Mouse (Mus musculus) hindbrain, embryonic 11.5 days (tissue): ENCODE results near the gene Grn. TPM values are rescaled to one million over a fixed set of nuclear protein-coding genes. Genes with fewer than 3 reads are reported as not detected.

Experiments
- ATAC-seq: fragments of 200-750 bp; cut with Nextera tagmentation; 2 replicates; pipeline ENCODE4 v1.8.0; 2017; ENCODE audit warnings: mild to moderate bottlenecking, moderate TSS enrichment, moderate library complexity; ENCODE audit not compliant: low FRiP score
- DNase-seq: peaks from one replicate; pipeline ENCODE4 v3.0.0-alpha.2; 2015; ENCODE audit warnings: low spot score
- H3K27ac ChIP-seq: fragments of 300-500 bp; sonication (generic); 2 replicates; pipeline ENCODE4 v1.5.1; 2014; ENCODE audit warnings: mild to moderate bottlenecking, low read depth, low read length
- H3K27me3 ChIP-seq: fragments of 300-500 bp; sonication (generic); 2 replicates; pipeline ENCODE4 v1.6.1; 2014; ENCODE audit warnings: mild to moderate bottlenecking, low read length, moderate library complexity, mixed read lengths; ENCODE audit not compliant: control insufficient read depth, insufficient read depth
- H3K36me3 ChIP-seq: fragments of 300-500 bp; sonication (generic); 2 replicates; pipeline ENCODE4 v1.6.1; 2014; ENCODE audit warnings: mild to moderate bottlenecking, low read length, moderate library complexity, mixed read lengths; ENCODE audit not compliant: control insufficient read depth, insufficient read depth
- H3K4me1 ChIP-seq: fragments of 300-500 bp; sonication (generic); replicated peaks from 2 replicates; pipeline ENCODE4 v1.6.1; 2014; ENCODE audit warnings: low read length, mixed read lengths; ENCODE audit not compliant: control insufficient read depth, insufficient read depth
- H3K4me2 ChIP-seq: fragments of 300-500 bp; sonication (generic); replicated peaks from 2 replicates; pipeline ENCODE4 v1.6.1; 2014; ENCODE audit warnings: mild to moderate bottlenecking, low read depth, low read length
- H3K4me3 ChIP-seq: fragments of 300-500 bp; sonication (generic); 2 replicates; pipeline ENCODE4 v1.5.1; 2014; ENCODE audit warnings: low read depth, low read length
- H3K9ac ChIP-seq: fragments of 300-500 bp; sonication (generic); 2 replicates; pipeline ENCODE4 v1.6.1; 2014; ENCODE audit warnings: low read depth, low read length
- H3K9me3 ChIP-seq: fragments of 300-500 bp; sonication (generic); 2 replicates; pipeline ENCODE4 v1.6.1; 2016; ENCODE audit warnings: low read length; ENCODE audit not compliant: control insufficient read depth
- WGBS: fragments of 180-500 bp; shearing (Covaris S2); extraction: QIAGEN DNeasy Blood & Tissue Kit; methylation state at CpG from one replicate; pipeline ENCODE4 v1.1.7; 2014; 5-methylcytosine and 5-hydroxymethylcytosine counted together
- polyA plus RNA-seq: library from polyadenylated mRNA; unstranded; fragments of >200 nt; fragmentation: Nextera tagmentation; extraction: Ambion mirVana; gene quantifications from 2 replicates; pipeline ENCODE4 v1.2.1, GENCODE M21; 2014

Grn gene
- polyA plus RNA-seq, 1 experiment from 2014 or later, result 47.2 TPM

GRCm38 (mm10) chr11:102405544-102406285 lies 24.4 kb upstream of the Grn start:
- no peak for DNase-seq
- Histone ChIP-seq H3K27ac (no peak overlapping the region), H3K4me1 (peaks cover 12% of the 10 kb centered on the region), H3K4me3 (0 out of 2 replicates have a peak overlapping the region, but pooled peaks have one; percentile 78), H3K4me2 (peak overlapping the region; percentile 83), H3K36me3 (peaks cover 3% of the 10 kb centered on the region; the same call in 1 of the 2 replicates), H3K9me3 (no peaks in the 10 kb centered on the region), H3K9ac (peak overlapping the region; percentile 85; the same call in 1 of the 2 replicates), H3K27me3 (no peaks in the 10 kb centered on the region)
- 85% methylated on average over 11 of the region's 11 CpGs for WGBS
- no peak for ATAC-seq

- ATAC-seq (no peak), DNase-seq (no peak)
- WGBS, result 15% methylated on average over 3 of the region's 3 CpGs
- Histone ChIP-seq H3K9ac (peak overlapping the region; percentile 85), H3K27ac (peak overlapping the region; percentile 82; the same call in 1 of the 2 replicates), H3K36me3 (peaks cover 3% of the 10 kb centered on the region; the same call in 1 of the 2 replicates), H3K4me1 (peaks cover 12% of the 10 kb centered on the region), H3K4me3 (peak overlapping the region; percentile 78), H3K27me3 (no peaks in the 10 kb centered on the region), H3K9me3 (no peaks in the 10 kb centered on the region), H3K4me2 (peak overlapping the region; percentile 83)
Observed at GRCm38 (mm10) chr11:102406401-102406800, 23.7 kb upstream of the Grn start.

GRCm38 (mm10) chr11:102406900-102407833 lies 22.9 kb upstream of the Grn start:
- ATAC-seq (peak; percentile 73), DNase-seq (peak; percentile 95)
- Histone ChIP-seq H3K27me3 (no peaks in the 10 kb centered on the region), H3K4me3 (peak overlapping the region; percentile 78), H3K9me3 (no peaks in the 10 kb centered on the region), H3K4me2 (peak overlapping the region; percentile 83), H3K4me1 (peaks cover 12% of the 10 kb centered on the region), H3K36me3 (peaks cover 3% of the 10 kb centered on the region; the same call in 1 of the 2 replicates), H3K27ac (peak overlapping the region; percentile 82), H3K9ac (peak overlapping the region; percentile 85)
- under 1% methylated on average over 55 of the region's 85 CpGs for WGBS

GRCm38 (mm10) chr11:102407834-102408215 lies 22.3 kb upstream of the Grn start, which contains the start of gene Slc25a39:
Gene Slc25a39 (minus strand): TSS chr11:102407946.
- Histone ChIP-seq H3K4me2 (peak within 1 kb of the TSS; percentile 83), H3K4me3 (peak within 1 kb of the TSS; percentile 78), H3K9ac (peak within 1 kb of the TSS; percentile 85), H3K27ac (peak within 1 kb of the TSS; percentile 82), H3K9me3 (no peaks in the 10 kb centered on the region), H3K27me3 (no peaks in the 10 kb centered on the region), H3K36me3 (peaks cover 3% of the 10 kb centered on the region; the same call in 1 of the 2 replicates), H3K4me1 (peaks cover 12% of the 10 kb centered on the region)
- ATAC-seq (peak; percentile 4; the same call in 1 of the 2 replicates), DNase-seq (no peak)
- 2% methylated on average over 19 of the region's 19 CpGs for WGBS

GRCm38 (mm10) chr11:102408344-102408876 lies 21.7 kb upstream of the Grn start:
- H3K27me3 ChIP-seq, result no peaks in the 10 kb centered on the region
- 0% methylated on average over 32 of the region's 32 CpGs for WGBS
- DNase-seq, result peak; percentile 98
- H3K36me3 ChIP-seq, result no peaks in the 10 kb centered on the region
- peak; percentile 88 for ATAC-seq
- peaks cover 12% of the 10 kb centered on the region for H3K4me1 ChIP-seq
- H3K4me3 ChIP-seq, result peak overlapping the region; percentile 78
- peak overlapping the region; percentile 82 for H3K27ac ChIP-seq
- no peaks in the 10 kb centered on the region for H3K9me3 ChIP-seq
- H3K9ac ChIP-seq, result peak overlapping the region; percentile 85; the same call in 1 of the 2 replicates
- peak overlapping the region; percentile 83 for H3K4me2 ChIP-seq

- no peak for ATAC-seq
- peaks cover 12% of the 10 kb centered on the region for H3K4me1 ChIP-seq
- peak overlapping the region; percentile 78; the same call in 1 of the 2 replicates for H3K4me3 ChIP-seq
- H3K27me3 ChIP-seq, result no peaks in the 10 kb centered on the region
- 44% methylated on average over 15 of the region's 15 CpGs for WGBS
- no peaks in the 10 kb centered on the region for H3K36me3 ChIP-seq
- H3K27ac ChIP-seq, result no peak overlapping the region
- no peaks in the 10 kb centered on the region for H3K9me3 ChIP-seq
- DNase-seq, result no peak
- no peak overlapping the region for H3K9ac ChIP-seq
- H3K4me2 ChIP-seq, result peak overlapping the region; percentile 83; the same call in 1 of the 2 replicates
Observed at GRCm38 (mm10) chr11:102408888-102409794, 21.0 kb upstream of the Grn start.

- no peak overlapping the region for H3K27ac ChIP-seq
- DNase-seq (no peak), ATAC-seq (no peak)
- no peak overlapping the region for H3K4me2 ChIP-seq
- no peak overlapping the region for H3K9ac ChIP-seq
- H3K4me1 ChIP-seq, result peaks cover 9% of the 10 kb centered on the region
- 76% methylated on average over 3 of the region's 3 CpGs for WGBS
- H3K27me3 ChIP-seq, result no peaks in the 10 kb centered on the region
- no peaks in the 10 kb centered on the region for H3K9me3 ChIP-seq
- H3K4me3 ChIP-seq, result no peak overlapping the region
- H3K36me3 ChIP-seq, result no peaks in the 10 kb centered on the region
Observed at GRCm38 (mm10) chr11:102409795-102410330, 20.3 kb upstream of the Grn start.
